Mouse (Mus musculus): ENCODE measurements around the gene Atf3. TPM values are rescaled to one million over a fixed set of nuclear protein-coding genes. Genes with fewer than 3 reads are reported as not detected.

Atf3 gene
- polyA plus RNA-seq, 1 experiment from 2014 or later = 2.3 TPM

GRCm38 (mm10) chr1:191138874-191139495, 78.9 kb downstream of the Atf3 start:
- Histone ChIP-seq H3K27me3 (ENCODE audit: control insufficient read depth, insufficient read depth, low read length) (no peaks in the 10 kb centered on the region), H3K9ac (ENCODE audit: low read length) (no peak overlapping the region), H3K4me2 (ENCODE audit: low read depth, severe bottlenecking) (no peak overlapping the region), H3K36me3 (ENCODE audit: control insufficient read depth, insufficient read depth, low read length) (no peaks in the 10 kb centered on the region), H3K27ac (replicated peaks; ENCODE audit: low read depth, low read length) (no peak overlapping the region), H3K4me1 (ENCODE audit: control insufficient read depth, insufficient read depth, low read length) (no peaks in the 10 kb centered on the region), H3K4me3 (ENCODE audit: low read depth, low read length) (no peak overlapping the region), H3K9me3 (ENCODE audit: control insufficient read depth, low read length) (no peaks in the 10 kb centered on the region)
- no peak for ATAC-seq (ENCODE audit: insufficient number of reproducible peaks, low FRiP score, low TSS enrichment, low read depth)
- 72% methylated on average over 7 of the region's 7 CpGs for WGBS
- DNase-seq (ENCODE audit: low spot score) = no peak

GRCm38 (mm10) chr1:191138436-191138835, 79.4 kb downstream of the Atf3 start:
- WGBS = 94% methylated on average over 4 of the region's 4 CpGs
- no peak for DNase-seq (ENCODE audit: low spot score)

GRCm38 (mm10) chr1:191135406-191135805, 82.4 kb downstream of the Atf3 start:
- DNase-seq (ENCODE audit: low spot score) = no peak
- Histone ChIP-seq H3K4me2 (ENCODE audit: low read depth, severe bottlenecking) (no peak overlapping the region), H3K27me3 (ENCODE audit: control insufficient read depth, insufficient read depth, low read length) (no peaks in the 10 kb centered on the region), H3K27ac (replicated peaks; ENCODE audit: low read depth, low read length) (no peak overlapping the region), H3K9ac (ENCODE audit: low read length) (no peak overlapping the region), H3K4me3 (ENCODE audit: low read depth, low read length) (no peak overlapping the region), H3K4me1 (ENCODE audit: control insufficient read depth, insufficient read depth, low read length) (no peaks in the 10 kb centered on the region), H3K9me3 (ENCODE audit: control insufficient read depth, low read length) (no peaks in the 10 kb centered on the region), H3K36me3 (ENCODE audit: control insufficient read depth, insufficient read depth, low read length) (no peaks in the 10 kb centered on the region)
- 50% methylated on average over 4 of the region's 4 CpGs for WGBS
- ATAC-seq (ENCODE audit: insufficient number of reproducible peaks, low FRiP score, low TSS enrichment, low read depth) = no peak

More at GRCm38 (mm10) chr1:191138436-191138835, 79.4 kb downstream of the Atf3 start:
- H3K4me1 ChIP-seq (ENCODE audit: control insufficient read depth, insufficient read depth, low read length) = no peaks in the 10 kb centered on the region
- H3K4me2 ChIP-seq (ENCODE audit: low read depth, severe bottlenecking) = no peak overlapping the region
- H3K4me3 ChIP-seq (ENCODE audit: low read depth, low read length) = no peak overlapping the region
- ATAC-seq (ENCODE audit: insufficient number of reproducible peaks, low FRiP score, low TSS enrichment, low read depth) = no peak
- no peaks in the 10 kb centered on the region for H3K36me3 ChIP-seq (ENCODE audit: control insufficient read depth, insufficient read depth, low read length)
- H3K27ac ChIP-seq (replicated peaks; ENCODE audit: low read depth, low read length) = no peak overlapping the region
- no peaks in the 10 kb centered on the region for H3K9me3 ChIP-seq (ENCODE audit: control insufficient read depth, low read length)
- no peaks in the 10 kb centered on the region for H3K27me3 ChIP-seq (ENCODE audit: control insufficient read depth, insufficient read depth, low read length)
- H3K9ac ChIP-seq (ENCODE audit: low read length) = no peak overlapping the region

- WGBS = 83% methylated on average over 5 of the region's 5 CpGs
- no peak for ATAC-seq (ENCODE audit: insufficient number of reproducible peaks, low FRiP score, low TSS enrichment, low read depth)
- H3K9ac ChIP-seq (ENCODE audit: low read length) = no peak overlapping the region
- H3K9me3 ChIP-seq (ENCODE audit: control insufficient read depth, low read length) = no peaks in the 10 kb centered on the region; the same call in 1 of the 2 replicates
- no peak overlapping the region for H3K4me2 ChIP-seq (ENCODE audit: low read depth, severe bottlenecking)
- DNase-seq (ENCODE audit: low spot score) = no peak
- H3K4me1 ChIP-seq (ENCODE audit: control insufficient read depth, insufficient read depth, low read length) = no peaks in the 10 kb centered on the region
- no peaks in the 10 kb centered on the region for H3K27me3 ChIP-seq (ENCODE audit: control insufficient read depth, insufficient read depth, low read length)
- no peak overlapping the region for H3K27ac ChIP-seq (replicated peaks; ENCODE audit: low read depth, low read length)
- no peak overlapping the region for H3K4me3 ChIP-seq (ENCODE audit: low read depth, low read length)
- H3K36me3 ChIP-seq (ENCODE audit: control insufficient read depth, insufficient read depth, low read length) = no peaks in the 10 kb centered on the region
These were observed 84.9 kb downstream of the Atf3 start for GRCm38 (mm10) chr1:191132934-191133333.

- Histone ChIP-seq H3K27me3 (ENCODE audit: control insufficient read depth, insufficient read depth, low read length) (no peaks in the 10 kb centered on the region), H3K27ac (replicated peaks; ENCODE audit: low read depth, low read length) (no peak overlapping the region; the same call in 1 of the 2 replicates), H3K36me3 (ENCODE audit: control insufficient read depth, insufficient read depth, low read length) (no peaks in the 10 kb centered on the region), H3K4me1 (ENCODE audit: control insufficient read depth, insufficient read depth, low read length) (no peaks in the 10 kb centered on the region), H3K9ac (ENCODE audit: low read length) (no peak overlapping the region), H3K4me3 (ENCODE audit: low read depth, low read length) (no peak overlapping the region), H3K4me2 (ENCODE audit: low read depth, severe bottlenecking) (no peak overlapping the region), H3K9me3 (ENCODE audit: control insufficient read depth, low read length) (no peaks in the 10 kb centered on the region; the same call in 1 of the 2 replicates)
- DNase-seq (ENCODE audit: low spot score) = no peak
- ATAC-seq (ENCODE audit: insufficient number of reproducible peaks, low FRiP score, low TSS enrichment, low read depth) = no peak
- 85% methylated on average over 5 of the region's 5 CpGs for WGBS
These were observed 85.6 kb downstream of the Atf3 start for GRCm38 (mm10) chr1:191132240-191132639.

GRCm38 (mm10) chr1:191131692-191132091, 86.1 kb downstream of the Atf3 start:
- Histone ChIP-seq H3K9ac (ENCODE audit: low read length) (no peak overlapping the region), H3K27me3 (ENCODE audit: control insufficient read depth, insufficient read depth, low read length) (no peaks in the 10 kb centered on the region), H3K9me3 (ENCODE audit: control insufficient read depth, low read length) (no peaks in the 10 kb centered on the region; the same call in 1 of the 2 replicates), H3K4me3 (ENCODE audit: low read depth, low read length) (no peak overlapping the region), H3K27ac (replicated peaks; ENCODE audit: low read depth, low read length) (no peak overlapping the region), H3K4me1 (ENCODE audit: control insufficient read depth, insufficient read depth, low read length) (no peaks in the 10 kb centered on the region), H3K4me2 (ENCODE audit: low read depth, severe bottlenecking) (no peak overlapping the region), H3K36me3 (ENCODE audit: control insufficient read depth, insufficient read depth, low read length) (no peaks in the 10 kb centered on the region)
- DNase-seq (ENCODE audit: low spot score) (no peak), ATAC-seq (ENCODE audit: insufficient number of reproducible peaks, low FRiP score, low TSS enrichment, low read depth) (no peak)
- 84% methylated on average over 2 of the region's 2 CpGs for WGBS

- H3K9me3 ChIP-seq (ENCODE audit: control insufficient read depth, low read length) = no peaks in the 10 kb centered on the region; the same call in 1 of the 2 replicates
- no peaks in the 10 kb centered on the region for H3K4me1 ChIP-seq (ENCODE audit: control insufficient read depth, insufficient read depth, low read length)
- H3K4me2 ChIP-seq (ENCODE audit: low read depth, severe bottlenecking) = peak overlapping the region; percentile 50
- peaks cover 6% of the 10 kb centered on the region; the same call in 1 of the 2 replicates for H3K27me3 ChIP-seq (ENCODE audit: control insufficient read depth, insufficient read depth, low read length)
- WGBS = 16% methylated on average over 38 of the region's 38 CpGs
- H3K36me3 ChIP-seq (ENCODE audit: control insufficient read depth, insufficient read depth, low read length) = no peaks in the 10 kb centered on the region
- peak overlapping the region; percentile 20 for H3K4me3 ChIP-seq (ENCODE audit: low read depth, low read length)
- DNase-seq (ENCODE audit: low spot score) = peak; percentile 84
- no peak overlapping the region for H3K27ac ChIP-seq (replicated peaks; ENCODE audit: low read depth, low read length)
- peak overlapping the region; percentile 43; the same call in 1 of the 2 replicates for H3K9ac ChIP-seq (ENCODE audit: low read length)
- peak; percentile 76 for ATAC-seq (ENCODE audit: insufficient number of reproducible peaks, low FRiP score, low TSS enrichment, low read depth)
These were observed 91.8 kb downstream of the Atf3 start for GRCm38 (mm10) chr1:191125811-191126638.

GRCm38 (mm10) chr1:191124288-191124687, 93.6 kb downstream of the Atf3 start:
- H3K9ac ChIP-seq (ENCODE audit: low read length) = no peak overlapping the region
- H3K9me3 ChIP-seq (ENCODE audit: control insufficient read depth, low read length) = no peaks in the 10 kb centered on the region; the same call in 1 of the 2 replicates
- no peak overlapping the region for H3K4me3 ChIP-seq (ENCODE audit: low read depth, low read length)
- H3K27ac ChIP-seq (replicated peaks; ENCODE audit: low read depth, low read length) = no peak overlapping the region
- no peak for ATAC-seq (ENCODE audit: insufficient number of reproducible peaks, low FRiP score, low TSS enrichment, low read depth)
- no peak overlapping the region for H3K4me2 ChIP-seq (ENCODE audit: low read depth, severe bottlenecking)
- no peaks in the 10 kb centered on the region for H3K4me1 ChIP-seq (ENCODE audit: control insufficient read depth, insufficient read depth, low read length)
- peaks cover 6% of the 10 kb centered on the region; the same call in 1 of the 2 replicates for H3K27me3 ChIP-seq (ENCODE audit: control insufficient read depth, insufficient read depth, low read length)
- 65% methylated on average over 4 of the region's 4 CpGs for WGBS
- DNase-seq (ENCODE audit: low spot score) = no peak
- no peaks in the 10 kb centered on the region for H3K36me3 ChIP-seq (ENCODE audit: control insufficient read depth, insufficient read depth, low read length)
